Comparison of ENCODE assay signal across 9 mouse cellular contexts in genomic region chr6:99094339-99094989, GRCm38 (mm10).
DNase-seq lines count a peak whose midpoint lies in the region; ATAC-seq and TF ChIP-seq lines count a peak whose summit lies in the region.
"Had no signal": no experiment of that assay in that cellular context is flagged by ENCODE, and none has a peak within 500 bp of the region (broad histone marks: within the 10 kb centered on the region; RNA-seq: fewer than 3 reads in every experiment).

No protein-coding gene starts in this region.

- H3K36me3 ChIP-seq in heart, postnatal 0 days (replicated peaks; ENCODE audit: control insufficient read depth, insufficient read depth, low read length): no peaks in the 10 kb centered on the region
- no peaks in the 10 kb centered on the region for H3K36me3 ChIP-seq in limb, embryonic 15.5 days
- H3K36me3 ChIP-seq: midbrain, embryonic 12.5 days had no signal

- H3K27ac ChIP-seq in layer of hippocampus, adult 2 months: peak overlapping the region; percentile 70
- H3K27ac ChIP-seq in brown adipose tissue, adult 24 weeks (replicated peaks; ENCODE audit: low read depth, low read length): peak overlapping the region; percentile 20; the same call in 1 of the 2 replicates
- peak overlapping the region; percentile 97 for H3K27ac ChIP-seq in heart, postnatal 0 days (ENCODE audit: low read depth)
- no peak overlapping the region for H3K27ac ChIP-seq in limb, embryonic 15.5 days
- H3K27ac ChIP-seq: midbrain, embryonic 12.5 days had no signal

- no peaks in the 10 kb centered on the region for H3K27me3 ChIP-seq in heart, postnatal 0 days (ENCODE audit: control insufficient read depth, insufficient read depth, low read length)
- no peaks in the 10 kb centered on the region for H3K27me3 ChIP-seq in limb, embryonic 15.5 days
- H3K27me3 ChIP-seq: midbrain, embryonic 12.5 days had no signal

- H3K9ac ChIP-seq in heart, postnatal 0 days (replicated peaks; ENCODE audit: low read depth, low read length): peak overlapping the region; percentile 61
- no peak overlapping the region for H3K9ac ChIP-seq in limb, embryonic 15.5 days
- H3K9ac ChIP-seq: midbrain, embryonic 12.5 days had no signal

- no peak for DNase-seq in layer of hippocampus, adult 2 months (ENCODE audit: low spot score in 2 of 2)
- DNase-seq in layer of hippocampus, postnatal 14 days (ENCODE audit: low spot score in 2 of 2): no peak
- DNase-seq in heart, postnatal 0 days (ENCODE audit: low spot score): peak; percentile 66
- peak; percentile 51 for DNase-seq in retina, postnatal 1 day
- no peak for DNase-seq in left cerebral cortex, postnatal 36 days (ENCODE audit: low spot score in 2 of 2)
- DNase-seq in testis, postnatal 14 days (ENCODE audit: low spot score): no peak

- intact Hi-C loops in left cerebral cortex, postnatal 36 days (cut with DNase I): no loop called here

- no peak for TF ChIP-seq CTCF in layer of hippocampus, adult 2 months (conservative IDR thresholded peaks at IDR 0.05)
- TF ChIP-seq CTCF in heart, postnatal 0 days (IDR thresholded peaks at IDR 0.05; ENCODE audit: low read depth): no peak

- H3K4me1 ChIP-seq in brown adipose tissue, adult 24 weeks (ENCODE audit: control insufficient read depth, insufficient read depth, insufficient read length, low read length): peaks cover 9% of the 10 kb centered on the region
- H3K4me1 ChIP-seq in heart, postnatal 0 days (ENCODE audit: control insufficient read depth, insufficient read depth): peaks cover 28% of the 10 kb centered on the region
- H3K4me1 ChIP-seq in limb, embryonic 15.5 days: peaks cover 27% of the 10 kb centered on the region

- ATAC-seq in heart, postnatal 0 days (ENCODE audit: insufficient read depth, low read depth): peak; percentile 34; the same call in 1 of the 2 replicates
- no peak for ATAC-seq in limb, embryonic 15.5 days (ENCODE audit: insufficient number of reproducible peaks, low FRiP score, low TSS enrichment, low read depth)

- peak overlapping the region; percentile 51 for H3K4me3 ChIP-seq in layer of hippocampus, adult 2 months
- H3K4me3 ChIP-seq in brown adipose tissue, adult 24 weeks (ENCODE audit: insufficient read depth, low read depth, low read length): peak overlapping the region; percentile 36
- H3K4me3 ChIP-seq in heart, postnatal 0 days (ENCODE audit: low read depth, low read length): peak overlapping the region; percentile 49
- H3K4me3 ChIP-seq in limb, embryonic 15.5 days: no peak overlapping the region
- H3K4me3 ChIP-seq: midbrain, embryonic 12.5 days had no signal

- H3K4me2 ChIP-seq in heart, postnatal 0 days (ENCODE audit: low read depth, low read length): peak overlapping the region; percentile 67
- peak overlapping the region; percentile 13; the same call in 1 of the 2 replicates for H3K4me2 ChIP-seq in limb, embryonic 15.5 days
- H3K4me2 ChIP-seq: midbrain, embryonic 12.5 days had no signal

- H3K9me3 ChIP-seq in heart, postnatal 0 days (replicated peaks; ENCODE audit: control insufficient read depth, low read length): no peaks in the 10 kb centered on the region
- H3K9me3 ChIP-seq in limb, embryonic 15.5 days: no peaks in the 10 kb centered on the region
- H3K9me3 ChIP-seq: midbrain, embryonic 12.5 days had no signal

- no peak for TF ChIP-seq EP300 in heart, postnatal 0 days (IDR thresholded peaks at IDR 0.05; ENCODE audit: low read depth)

- WGBS in heart, postnatal 0 days: 7% methylated on average over 10 of the region's 10 CpGs
- 50% methylated on average over 10 of the region's 10 CpGs for WGBS in limb, embryonic 15.5 days

Comparison
In these comparisons a context has a peak if more than half of its experiments do, and no peak if none do; other contexts are left out.
1. DNase-seq: peak in heart, postnatal 0 days (single experiment) and retina, postnatal 1 day (single experiment); none in layer of hippocampus, adult 2 months (0 of 2), layer of hippocampus, postnatal 14 days (0 of 2), left cerebral cortex, postnatal 36 days (0 of 2) and testis, postnatal 14 days (single experiment).